Mouse (Mus musculus) left cerebral cortex, postnatal 36 days (tissue): ENCODE results near the gene Rab31. TPM values are rescaled to one million over a fixed set of nuclear protein-coding genes. Genes with fewer than 3 reads are reported as not detected.

ENCODE experiments used
- DNase-seq, 2 experiments: peaks; one replicate each; pipeline ENCODE4 v3.0.0; 2021 to 2022; ENCODE audit warnings: low spot score in 2 of 2, mixed read lengths in 1 of 2
- intact Hi-C: fragments of 180-260 bp; cut with DNase I; formaldehyde crosslinking; loops from one replicate; pipeline ENCODE4 v1.15.1; 2025
- total RNA-seq, 2 experiments: library from RNA; stranded (reverse); gene quantifications; 2 replicates each; pipeline ENCODE4 v1.2.3; 2021

Rab31 gene
- total RNA-seq, 2 experiments from 2014 or later: 62.7 to 65.7 TPM

DNA sequence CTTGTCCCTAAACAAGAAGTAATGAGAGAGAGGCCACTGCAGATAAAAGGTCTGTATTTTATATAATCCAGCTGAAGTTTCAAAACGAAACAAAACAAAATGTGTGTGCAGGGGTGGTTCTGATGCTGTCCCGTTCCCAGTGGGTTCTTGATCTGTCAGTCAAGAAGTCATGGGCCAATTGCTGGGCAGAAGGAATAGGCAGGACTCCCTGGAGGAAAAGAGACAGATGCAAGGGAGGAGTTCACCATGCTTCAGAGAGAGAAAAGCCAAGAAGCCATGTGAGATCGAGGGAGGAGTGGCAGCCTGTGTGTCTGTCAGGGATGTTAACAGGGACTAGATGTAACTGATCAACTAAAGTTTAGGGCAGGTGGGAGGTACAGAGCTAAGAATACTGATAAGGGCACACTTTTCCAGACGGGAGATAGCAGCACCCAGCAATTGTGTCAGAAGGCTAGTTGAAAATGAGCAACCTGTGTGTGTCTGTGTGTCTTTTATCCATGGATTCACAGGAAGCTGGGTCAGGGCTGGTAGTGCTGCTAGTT lies 54.8 kb downstream of the Rab31 start:
- no peak for DNase-seq
- intact Hi-C loops: no loop called here

DNA sequence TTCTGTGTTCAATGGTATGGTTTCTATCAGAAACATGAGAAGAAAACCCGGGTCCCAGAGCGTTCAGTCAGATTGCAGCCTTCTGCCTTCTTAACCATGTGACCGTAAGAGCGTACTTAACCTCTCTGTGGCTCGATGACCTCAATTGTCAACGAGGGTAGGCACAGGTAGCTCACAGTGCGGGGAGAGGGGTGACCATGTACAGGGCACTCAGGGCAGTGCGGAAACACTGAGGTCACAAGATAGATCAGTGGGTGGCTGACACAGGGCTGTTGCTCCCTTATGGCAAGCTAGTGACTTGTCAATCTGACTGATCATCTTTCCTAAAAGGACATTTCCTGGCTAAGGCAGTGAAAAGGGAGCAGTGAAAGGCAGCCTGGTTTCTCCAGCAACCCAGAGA lies 58.5 kb downstream of the Rab31 start:
- no peak for DNase-seq
- intact Hi-C loops: no loop called here

DNA sequence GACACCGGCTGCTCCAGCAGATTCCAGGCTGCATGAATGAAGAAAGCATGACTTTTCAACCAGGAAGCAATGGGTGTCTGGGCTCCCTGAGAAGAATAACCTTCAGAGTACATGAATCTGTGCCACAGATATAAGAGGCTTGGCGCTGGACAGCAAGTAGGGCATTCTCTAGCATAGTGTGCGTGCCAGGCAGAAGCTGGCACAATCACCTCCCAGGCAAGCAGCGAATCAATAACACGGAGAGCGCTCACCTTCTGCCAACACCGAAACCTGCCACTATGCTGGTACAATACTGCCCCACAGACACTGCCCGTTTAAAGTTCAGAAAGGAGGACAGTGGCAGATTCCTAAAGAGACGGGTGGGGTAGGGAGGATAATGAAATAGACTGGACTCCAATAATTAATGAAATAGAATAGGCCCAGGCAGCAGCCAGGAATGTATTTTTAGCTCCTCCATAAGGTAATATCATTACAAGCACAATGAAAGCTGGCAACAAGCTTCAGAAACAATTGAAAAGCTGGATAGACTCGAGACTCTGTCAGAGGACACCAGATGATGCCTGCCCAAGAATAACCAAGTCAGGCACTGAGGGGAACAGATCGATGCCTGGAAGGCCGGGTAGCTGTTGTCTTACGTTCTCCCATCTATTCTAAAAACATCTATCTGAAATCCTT lies 59.6 kb downstream of the Rab31 start:
- no peak for DNase-seq
- intact Hi-C loops: no loop called here

DNA sequence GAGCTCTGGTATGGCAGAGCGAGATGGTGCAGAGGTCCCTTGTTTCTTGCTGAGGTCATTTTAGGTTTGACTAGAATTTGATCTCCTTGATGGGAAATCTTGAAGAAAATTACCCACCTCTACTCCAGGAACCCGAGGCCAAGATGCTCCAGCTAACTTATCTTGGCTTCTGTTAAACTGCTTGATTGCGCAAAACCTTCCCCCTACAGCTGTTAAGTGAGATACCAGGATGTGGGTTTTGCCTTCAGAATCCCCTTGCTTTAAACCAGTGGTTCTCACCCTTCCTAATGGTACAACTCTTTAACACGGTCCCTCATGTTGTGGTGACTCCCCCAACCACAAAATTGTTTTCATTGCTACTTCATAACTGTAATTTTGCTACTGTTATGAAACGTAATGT lies 60.8 kb downstream of the Rab31 start:
- DNase-seq: no peak
- intact Hi-C loops: no loop called here

DNA sequence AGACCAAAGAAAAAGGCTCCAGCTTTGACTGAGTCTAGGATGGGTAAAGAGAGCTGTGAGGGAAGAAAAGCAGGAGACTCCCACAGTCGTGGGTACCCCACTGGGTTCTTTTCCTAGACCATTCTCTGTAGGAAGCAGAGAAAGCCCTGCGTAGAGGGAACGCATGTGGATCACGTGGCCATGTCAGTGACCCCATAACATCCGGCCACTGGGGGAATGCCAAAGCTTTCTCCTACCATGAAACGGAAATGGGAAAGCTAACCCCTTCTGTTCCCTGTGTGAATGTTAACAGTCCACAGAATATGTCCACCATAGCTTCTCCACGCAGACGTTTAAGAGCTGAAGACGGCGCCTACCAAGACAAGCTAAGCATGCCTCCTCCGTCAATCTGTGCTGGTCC lies 62.0 kb downstream of the Rab31 start:
- intact Hi-C loops: no loop called here

DNA sequence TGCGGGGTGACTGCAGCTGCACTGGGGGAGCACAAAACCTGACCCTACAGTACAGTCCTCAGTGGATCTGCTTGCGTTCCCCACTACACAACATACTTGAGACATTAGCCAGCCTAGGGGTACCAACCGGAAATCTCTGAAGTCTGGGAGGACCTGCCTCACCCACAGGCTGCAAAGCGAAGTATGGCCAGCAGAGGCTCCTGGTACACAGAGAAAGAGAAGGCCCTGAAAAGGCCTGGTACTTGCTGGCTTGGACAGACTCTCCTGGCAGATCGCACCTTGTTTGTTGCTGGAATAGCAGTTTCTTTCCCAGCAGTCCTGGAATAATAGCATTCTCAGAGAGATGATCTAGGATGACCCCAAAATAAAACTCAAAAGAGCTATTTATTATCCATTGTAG lies 66.3 kb downstream of the Rab31 start:
- peak; percentile 53 to 54 for DNase-seq
- intact Hi-C loops: loop anchor here (5.0 kb wide), 2 partner anchors 66 to 94 kb away; partner anchors contain the start of genes Rab31 and Vapa

More for the DNA sequence above, 62.0 kb downstream of the Rab31 start:
- DNase-seq: no peak

DNA sequence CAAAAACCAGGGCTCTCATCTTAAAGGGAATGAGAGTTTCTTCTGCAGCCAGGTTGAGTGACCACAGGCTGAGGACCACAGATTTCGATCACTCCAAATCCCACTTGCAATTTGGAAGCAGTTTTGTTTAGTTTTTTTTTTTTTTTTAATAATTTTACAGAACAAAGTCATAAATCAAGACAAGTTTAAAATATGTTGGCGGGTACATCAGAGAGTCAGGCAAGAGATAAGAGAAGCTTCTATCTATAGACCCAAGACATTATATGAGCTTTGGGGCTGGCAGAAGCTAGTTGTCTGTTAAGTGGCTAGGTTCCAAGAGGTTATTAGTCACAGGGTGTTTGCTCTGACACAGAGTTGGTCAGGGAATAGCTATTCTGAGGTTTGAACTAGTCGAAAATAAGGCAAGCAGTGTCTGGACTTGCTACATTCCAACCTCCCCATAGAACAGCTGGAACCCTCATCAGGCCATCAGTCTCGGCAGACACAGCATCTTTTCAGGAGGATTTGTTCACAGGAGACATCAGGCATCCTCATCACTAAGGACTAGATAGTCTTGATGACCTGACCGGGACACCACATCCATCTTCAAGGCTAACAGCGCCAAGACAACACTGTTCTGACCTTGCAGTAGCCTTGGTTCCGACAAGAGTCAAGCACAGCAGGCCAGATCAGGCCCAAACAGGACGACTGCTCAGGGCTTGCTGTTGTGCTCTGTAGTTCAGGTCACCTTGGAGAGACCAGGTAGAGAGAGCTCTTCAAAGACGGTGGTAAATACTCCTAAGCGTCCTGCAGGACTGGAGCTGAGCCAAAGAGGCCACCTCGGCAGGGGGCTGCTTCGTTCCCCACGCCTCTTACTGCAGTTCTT lies 68.8 kb downstream of the Rab31 start:
- no peak for DNase-seq
- intact Hi-C loops: no loop called here

DNA sequence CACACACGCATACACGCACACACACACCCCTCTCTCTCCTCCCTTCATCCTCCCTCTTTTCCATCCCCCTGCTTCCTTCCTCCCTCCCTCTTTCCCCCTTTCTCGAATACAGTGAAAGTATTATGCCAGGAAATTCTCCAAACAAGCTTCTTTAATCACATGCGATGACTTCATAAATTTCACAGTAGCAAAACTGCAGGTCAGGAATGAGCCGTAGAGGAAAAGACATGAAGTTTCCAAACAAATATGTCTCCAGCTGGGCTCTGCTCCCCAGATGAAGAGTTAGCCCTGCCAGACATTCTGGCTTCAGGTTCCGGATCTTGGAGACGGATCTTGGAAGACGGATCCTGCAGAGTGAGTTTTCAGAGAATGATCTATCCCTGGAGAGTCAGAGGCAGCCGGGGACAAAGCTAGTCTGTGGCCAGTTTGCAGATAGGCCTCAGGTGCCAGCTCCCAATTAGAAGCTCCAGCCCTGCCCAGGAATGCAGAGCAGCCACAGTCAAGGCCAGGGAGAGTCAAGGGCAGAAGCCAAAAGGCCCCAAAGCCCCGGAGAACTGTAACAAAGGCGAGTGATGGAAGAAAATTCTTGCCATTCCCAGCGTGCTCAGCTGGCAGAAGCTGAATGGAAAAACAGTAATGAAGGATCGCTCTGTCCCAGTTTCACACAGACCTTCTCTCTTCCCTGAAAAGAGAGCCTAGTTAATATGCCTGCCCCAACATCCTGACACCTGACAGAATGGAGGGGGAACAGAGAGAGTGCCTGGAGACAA lies 70.6 kb downstream of the Rab31 start:
- DNase-seq: peak; percentile 49 to 55
- intact Hi-C loops: no loop called here

DNA sequence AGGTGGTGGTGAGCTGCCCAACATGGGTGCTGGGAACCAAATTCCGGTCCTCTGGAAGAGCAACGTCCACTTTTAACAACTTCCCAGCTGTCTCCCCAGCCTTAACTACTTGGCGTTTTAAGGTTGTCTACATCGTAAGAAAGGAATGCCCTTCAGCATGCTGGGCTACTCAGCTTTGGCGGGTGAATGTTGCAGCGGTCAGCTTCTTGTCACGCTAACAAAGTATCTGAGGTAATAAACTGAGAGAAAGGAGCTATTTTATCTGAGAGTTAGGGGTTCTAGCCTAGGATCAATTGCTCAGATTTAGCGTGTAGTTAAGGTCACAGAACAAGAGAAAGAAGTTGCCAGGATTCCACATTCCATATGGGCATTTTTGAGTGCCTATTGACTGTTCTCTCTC lies 71.2 kb downstream of the Rab31 start:
- intact Hi-C loops: no loop called here
- no peak for DNase-seq

DNA sequence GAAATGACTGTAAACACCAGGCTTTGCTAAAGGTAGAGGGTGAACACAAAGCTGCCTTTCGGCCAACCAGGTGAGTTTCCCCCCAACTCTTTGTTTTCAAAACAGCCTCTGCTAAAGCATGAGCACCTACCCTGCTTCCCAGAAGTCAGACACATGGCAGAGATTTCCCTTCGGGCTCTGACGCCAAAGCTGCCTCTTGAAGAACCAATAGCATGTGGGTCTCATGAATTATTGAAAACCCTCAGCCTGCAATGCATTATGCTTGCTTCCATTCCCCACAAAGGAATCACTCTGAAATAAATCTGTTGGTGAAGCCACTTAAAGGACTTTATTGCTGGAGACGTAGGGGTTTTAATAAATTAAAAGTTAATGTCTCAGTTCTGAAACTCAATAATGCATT lies 72.5 kb downstream of the Rab31 start:
- DNase-seq: no peak
- intact Hi-C loops: no loop called here

DNA sequence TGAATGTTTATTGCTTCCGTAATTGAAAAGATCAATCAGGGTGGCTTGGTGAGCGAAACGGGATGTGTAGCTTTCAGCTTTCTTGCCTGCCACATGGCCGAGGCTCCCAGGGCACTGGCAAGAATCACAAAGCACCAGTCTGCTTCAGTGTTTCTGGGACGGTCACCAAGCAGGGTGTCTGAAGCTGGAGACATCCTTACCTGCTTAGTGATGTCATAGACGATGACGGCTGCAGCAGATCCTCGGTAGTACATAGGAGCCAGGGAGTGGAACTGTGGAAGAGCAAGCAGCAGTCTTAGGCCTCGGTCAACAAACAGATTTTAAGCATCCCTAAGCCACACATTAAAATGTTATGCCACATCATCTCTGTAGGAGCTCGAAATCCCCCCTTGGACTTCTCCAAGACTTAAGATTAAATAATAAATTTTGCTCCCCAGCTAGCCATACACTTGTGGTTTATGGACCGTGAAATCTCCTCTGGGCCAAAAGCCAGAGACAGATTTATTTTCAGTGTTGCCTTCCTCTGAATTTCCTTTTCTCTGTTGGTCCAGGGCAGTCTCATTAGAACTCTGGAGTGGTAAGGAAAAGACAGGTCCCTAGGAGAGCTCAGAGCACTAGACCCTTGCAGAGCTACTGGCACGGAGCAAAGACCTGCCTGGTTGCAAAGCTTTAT lies 74.6 kb downstream of the Rab31 start:
- no peak for DNase-seq
- intact Hi-C loops: no loop called here

DNA sequence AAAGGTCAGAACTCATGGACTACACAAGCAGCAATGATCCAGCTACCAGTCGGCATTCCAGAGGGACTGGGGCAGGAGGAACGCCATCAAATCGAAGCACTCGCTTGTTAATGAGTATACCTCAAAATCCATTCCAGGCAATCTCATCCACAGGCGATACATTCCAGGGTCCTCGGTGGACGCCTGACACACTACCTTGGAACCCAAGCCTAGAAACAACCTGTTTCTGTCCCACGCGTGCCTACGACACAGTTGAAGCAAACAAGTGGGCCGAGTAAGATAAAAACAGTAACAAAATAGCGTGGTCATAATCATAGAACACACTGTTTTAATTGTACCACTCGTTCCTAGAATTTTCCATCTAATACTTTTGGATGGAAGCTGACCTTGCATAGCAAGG lies 75.6 kb downstream of the Rab31 start:
- intact Hi-C loops: no loop called here
- DNase-seq: no peak

DNA sequence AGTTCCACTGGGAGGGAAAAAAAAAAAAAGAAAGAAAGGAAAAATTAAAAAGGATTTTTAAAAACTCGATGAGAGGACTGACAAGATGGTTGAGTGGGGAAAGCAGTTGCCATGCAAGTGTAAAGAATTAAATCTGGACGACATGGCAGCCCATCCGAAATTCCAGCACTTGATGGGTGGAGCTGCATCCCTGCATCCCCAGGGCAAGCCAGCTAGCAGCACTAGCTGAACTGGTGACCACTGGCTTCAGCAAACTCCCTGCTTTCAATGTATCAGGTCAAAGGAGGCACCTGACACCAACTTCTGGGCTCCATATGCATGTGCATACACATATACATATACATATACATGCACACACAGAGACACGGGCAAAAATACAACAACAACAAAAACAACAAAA lies 80.3 kb downstream of the Rab31 start:
- intact Hi-C loops: no loop called here
- DNase-seq: no peak

DNA sequence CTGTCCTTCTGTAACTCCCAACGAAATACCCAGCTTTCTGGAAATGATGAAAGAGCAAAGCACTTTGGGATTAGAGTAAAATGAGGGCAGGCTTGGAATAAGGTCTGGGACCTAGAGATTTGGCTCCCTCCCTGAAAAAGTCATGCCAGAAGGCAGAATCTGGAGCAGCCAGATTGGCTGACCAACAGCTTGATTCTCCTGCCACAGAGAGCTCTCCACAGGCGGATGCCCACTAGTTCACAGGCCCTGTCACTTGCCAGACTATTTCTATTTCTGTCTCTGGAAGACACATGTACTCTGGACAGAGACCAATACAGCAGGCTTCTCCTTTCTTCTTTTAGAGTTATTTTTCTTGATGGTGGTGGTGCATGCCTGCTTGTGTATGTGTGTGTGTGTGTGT lies 88.8 kb downstream of the Rab31 start:
- DNase-seq: no peak
- intact Hi-C loops: no loop called here

DNA sequence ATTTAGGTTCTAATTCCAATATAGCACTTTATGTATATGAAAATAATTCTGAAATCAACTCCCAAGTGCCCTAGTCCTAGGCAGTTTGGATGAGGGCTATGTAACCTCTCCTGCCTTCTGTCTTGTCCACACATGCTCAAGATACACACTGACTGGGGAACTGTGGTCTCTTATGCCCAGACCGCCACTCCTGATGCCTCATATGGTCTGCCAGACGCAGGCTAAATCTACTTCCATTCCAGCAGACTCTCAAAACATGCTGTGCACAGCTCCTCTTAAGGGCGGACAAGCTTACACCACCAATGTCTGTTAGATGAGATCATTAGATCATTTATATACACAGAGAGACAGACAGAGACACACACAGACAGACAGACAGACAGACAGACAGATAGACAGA lies 89.2 kb downstream of the Rab31 start:
- no peak for DNase-seq
- intact Hi-C loops: no loop called here

DNA sequence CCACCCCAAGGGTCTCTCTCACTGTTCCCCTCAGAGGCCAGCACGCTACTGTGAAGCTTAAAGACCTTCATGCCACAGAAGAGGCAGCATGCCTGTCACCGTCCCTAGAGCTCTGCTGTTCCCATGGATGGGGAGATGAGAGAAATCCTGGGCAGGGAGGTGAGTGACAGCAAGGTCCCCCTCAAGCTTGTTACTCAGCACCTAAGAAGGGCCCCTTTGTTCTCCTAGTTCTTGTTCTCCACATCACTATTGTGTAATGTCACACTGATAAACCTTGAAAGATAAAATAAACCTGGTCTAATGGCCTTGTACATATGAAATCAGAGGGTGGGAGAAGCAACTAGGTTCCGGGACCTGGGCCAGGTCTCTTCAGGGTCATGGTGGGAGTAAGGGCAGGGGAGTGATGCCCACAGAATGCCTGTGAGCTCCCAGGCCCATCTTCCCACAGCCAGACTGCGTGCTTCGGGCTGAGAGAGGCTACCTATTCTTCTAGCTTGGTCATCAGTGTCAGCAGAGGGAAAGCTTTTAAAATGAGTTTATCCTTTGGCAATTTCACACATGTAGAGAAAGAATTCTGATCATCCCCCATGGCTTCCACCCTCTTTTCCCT lies 90.4 kb downstream of the Rab31 start:
- intact Hi-C loops: no loop called here
- no peak for DNase-seq

DNA sequence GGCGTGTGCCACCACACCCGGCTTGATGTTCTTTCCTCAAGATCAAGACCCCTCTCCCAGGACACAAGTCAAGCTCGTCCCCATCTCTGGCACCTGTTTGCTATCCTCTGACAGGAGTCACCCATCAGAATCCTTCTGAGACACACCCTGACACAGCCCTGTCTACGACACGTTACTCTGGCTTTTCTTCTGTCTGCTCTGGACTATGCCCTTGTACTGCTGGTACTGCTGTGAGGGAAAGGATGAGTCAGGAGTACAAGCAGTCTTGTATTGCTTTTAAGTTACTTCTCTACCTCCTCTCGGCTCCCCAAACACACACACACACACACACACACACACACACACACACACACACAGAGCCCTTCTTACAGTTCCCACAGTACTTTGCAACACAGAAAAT lies 91.0 kb downstream of the Rab31 start:
- intact Hi-C loops: no loop called here

DNA sequence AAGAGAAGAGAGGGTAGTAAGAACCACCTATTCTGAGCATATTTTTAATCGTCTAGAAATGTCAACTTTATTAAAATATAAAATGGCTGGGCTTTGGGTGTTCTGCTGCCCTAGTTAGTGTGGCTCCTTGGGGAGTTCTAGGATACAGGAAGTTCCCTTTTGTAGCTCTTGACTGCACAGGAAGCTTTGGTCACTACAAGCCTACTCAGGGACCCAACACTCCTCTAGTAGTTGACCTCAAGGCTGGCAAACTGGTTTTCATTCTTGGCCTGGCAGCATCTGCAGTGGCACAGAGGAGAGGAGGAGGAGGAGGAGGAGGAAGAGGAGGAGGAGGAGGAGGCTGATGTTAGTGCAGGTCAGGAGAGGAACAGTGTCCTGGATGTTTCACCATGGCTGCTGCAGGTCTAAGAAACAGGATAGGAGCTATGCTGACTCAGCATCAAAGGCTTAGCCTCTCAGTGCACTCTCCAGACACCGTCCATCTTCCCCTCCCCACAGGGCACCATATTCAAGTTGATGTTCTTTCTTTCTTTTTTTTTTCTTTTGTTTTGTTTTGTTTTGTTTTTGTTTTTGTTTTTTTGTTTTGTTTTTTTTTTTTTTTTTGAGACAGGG lies 91.6 kb downstream of the Rab31 start:
- intact Hi-C loops: no loop called here
- DNase-seq: no peak

More for the DNA sequence above, 91.0 kb downstream of the Rab31 start:
- DNase-seq: no peak
